Mouse (Mus musculus) cortical plate, adult 2 months (tissue): ENCODE results near the gene Ptpn22.

ENCODE experiments used
- CTCF ChIP-seq: fragments of 200-500 bp; IDR thresholded peaks from 2 replicates; pipeline ENCODE4 v1.5.1; 2011; ENCODE audit warnings: mild to moderate bottlenecking, control low read depth, low read length; ENCODE audit not compliant: insufficient read depth; ENCODE audit errors: extremely low read depth
- POLR2A ChIP-seq: fragments of 200-500 bp; IDR thresholded peaks from 2 replicates; pipeline ENCODE4 v1.6.1; 2011; ENCODE audit warnings: mild to moderate bottlenecking, low read length, control low read depth; ENCODE audit not compliant: insufficient read depth; ENCODE audit errors: extremely low read depth

DNA sequence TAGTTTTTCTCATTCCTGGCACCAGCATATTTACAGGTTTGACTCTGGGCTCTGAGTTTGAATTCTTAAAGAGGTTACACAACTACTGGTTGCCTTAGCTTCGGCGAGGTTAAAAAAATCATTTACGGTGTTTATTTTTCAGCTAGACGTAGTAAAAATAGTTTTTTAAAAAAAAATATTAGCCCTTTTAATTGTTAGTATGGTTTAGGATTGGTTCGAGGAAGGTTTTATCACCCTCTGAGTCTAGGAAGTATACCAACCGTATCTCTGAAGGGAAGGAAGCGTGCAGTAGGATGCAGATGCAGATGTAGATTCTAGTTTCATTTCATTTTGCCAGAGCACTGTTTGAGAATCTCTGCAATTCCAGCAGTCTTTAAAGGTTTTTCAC lies 55.9 kb downstream of the Ptpn22 start:
- no peak for TF ChIP-seq CTCF
- no peak for TF ChIP-seq POLR2A
